Mouse (Mus musculus) olfactory bulb, adult 2 months (tissue): Measurements from ENCODE around the gene Gm12887.

Experiments used
- CTCF ChIP-seq: fragments of 200-500 bp; IDR thresholded peaks from 2 replicates; pipeline ENCODE4 v1.5.1; 2012; ENCODE audit warnings: low read depth, mild to moderate bottlenecking, low read length, moderate library complexity; ENCODE audit not compliant: insufficient read depth
- POLR2A ChIP-seq: fragments of 200-500 bp; IDR thresholded peaks from 2 replicates; pipeline ENCODE4 v1.6.1; 2012; ENCODE audit warnings: mild to moderate bottlenecking, low read depth, low read length, moderate library complexity; ENCODE audit not compliant: insufficient read depth

DNA sequence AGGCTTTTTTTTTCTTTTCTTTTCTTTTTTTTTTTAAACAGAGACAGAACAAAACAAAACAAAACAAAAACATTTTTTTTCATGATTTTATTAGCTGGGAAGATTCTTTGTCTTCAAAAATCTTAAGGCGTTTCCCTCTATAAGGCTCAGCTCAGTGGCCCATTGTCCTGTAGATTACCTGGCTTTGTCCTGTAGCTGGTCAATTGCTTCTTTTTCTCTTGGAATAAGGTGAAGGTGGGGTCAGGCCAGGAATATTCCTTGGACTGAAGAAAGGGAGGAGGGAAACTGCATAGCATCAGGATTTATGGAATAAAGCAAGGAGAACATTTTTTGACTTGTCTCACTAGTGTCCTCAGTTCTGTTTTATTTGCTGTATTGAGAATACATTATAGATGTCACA lies 35.1 kb upstream of the Gm12887 start:
- TF ChIP-seq POLR2A = no peak
- TF ChIP-seq CTCF = no peak
